Mouse (Mus musculus) small intestine, adult 2 months (tissue): ENCODE data around the gene Mrpl12. TPM values are rescaled to one million over a fixed set of nuclear protein-coding genes. Genes with fewer than 3 reads are reported as not detected.

Experiments used
- H3K27ac ChIP-seq: fragments of 200-500 bp; 2 replicates; pipeline ENCODE4 v1.5.1; 2012; ENCODE audit warnings: low read depth, low read length, control low read depth, inconsistent platforms; ENCODE audit not compliant: insufficient read depth
- H3K27me3 ChIP-seq: fragments of 200-500 bp; 2 replicates; pipeline ENCODE4 v1.6.1; 2012; ENCODE audit warnings: mild to moderate bottlenecking, moderate library complexity, low read length, inconsistent platforms; ENCODE audit not compliant: control insufficient read depth, insufficient read depth
- H3K36me3 ChIP-seq: fragments of 200-500 bp; 2 replicates; pipeline ENCODE4 v1.6.1; 2012; ENCODE audit warnings: mild to moderate bottlenecking, low read length, control low read depth, inconsistent platforms; ENCODE audit not compliant: control insufficient read depth, insufficient read depth
- H3K4me1 ChIP-seq: fragments of 200-500 bp; 2 replicates; pipeline ENCODE4 v1.6.1; 2012; ENCODE audit warnings: low read length, inconsistent platforms, mixed read lengths; ENCODE audit not compliant: control insufficient read depth, insufficient read depth, insufficient read length
- H3K4me3 ChIP-seq: fragments of 200-500 bp; 2 replicates; pipeline ENCODE4 v1.5.1; 2012; ENCODE audit warnings: low read depth, mild to moderate bottlenecking, control low read depth, inconsistent platforms, low read length, moderate library complexity
- CTCF ChIP-seq: fragments of 200-500 bp; IDR thresholded peaks from 2 replicates; pipeline ENCODE4 v1.5.1; 2012; ENCODE audit warnings: low read depth, mild to moderate bottlenecking, control low read depth, inconsistent platforms, low read length, moderate library complexity, mixed read lengths; ENCODE audit not compliant: insufficient replicate concordance, insufficient read length; ENCODE audit errors: extremely low read depth
- POLR2A ChIP-seq: fragments of 200-500 bp; IDR thresholded peaks from 2 replicates; pipeline ENCODE4 v1.6.1; 2012; ENCODE audit warnings: low read depth, mild to moderate bottlenecking, control low read depth, inconsistent platforms, low read length, moderate library complexity
- WGBS: fragments of 180-500 bp; shearing (Covaris S2); methylation state at CpG from one replicate; pipeline ENCODE4 v1.1.7; 2018; 5-methylcytosine and 5-hydroxymethylcytosine counted together
- polyA plus RNA-seq: library from polyadenylated mRNA; depleted of rRNA; stranded (reverse); fragments of >200 nt; gene quantifications from 2 replicates; pipeline ENCODE4 v1.2.3, GENCODE M21; 2012

Gene Mrpl12
- polyA plus RNA-seq, 1 experiment = 155 TPM

- Histone ChIP-seq H3K27me3 (no peaks in the 10 kb centered on the region), H3K36me3 (no peaks in the 10 kb centered on the region), H3K4me1 (peaks cover 15% of the 10 kb centered on the region; the same call in 1 of the 2 replicates), H3K27ac (no peak overlapping the region), H3K4me3 (no peak overlapping the region)
- WGBS = 91% methylated on average over 4 of the region's 4 CpGs
- TF ChIP-seq CTCF (no peak), POLR2A (no peak)
These were observed 32.7 kb downstream of the Mrpl12 start for GRCm38 (mm10) chr11:120517147-120517546.

DNA sequence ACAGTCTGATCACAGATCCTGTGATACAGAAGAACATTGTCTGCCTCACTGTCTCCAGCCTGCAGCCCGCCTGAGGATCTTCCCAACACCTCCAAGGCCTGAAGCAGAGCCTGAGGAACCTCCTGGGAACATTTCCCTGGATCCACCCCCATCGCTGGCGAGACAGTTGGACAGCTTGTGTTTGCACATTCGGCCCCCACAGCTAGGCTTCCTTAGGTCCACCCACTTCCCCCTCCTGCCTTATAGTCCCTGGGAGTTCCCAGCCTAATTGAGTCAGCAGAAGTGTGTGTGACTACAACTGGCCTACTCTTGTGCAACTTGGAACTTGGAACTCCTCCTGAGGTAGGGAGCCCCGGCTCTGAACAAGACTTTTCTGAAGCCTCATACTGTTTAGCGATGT, 33.6 kb downstream of the Mrpl12 start:
- no peak for TF ChIP-seq POLR2A
- TF ChIP-seq CTCF = no peak
- H3K4me1 ChIP-seq = peaks cover 15% of the 10 kb centered on the region; the same call in 1 of the 2 replicates
- H3K36me3 ChIP-seq = no peaks in the 10 kb centered on the region
- no peaks in the 10 kb centered on the region for H3K27me3 ChIP-seq
- 24% methylated on average over 6 of the region's 6 CpGs for WGBS
- no peak overlapping the region for H3K4me3 ChIP-seq
- H3K27ac ChIP-seq = peak overlapping the region; percentile 98

DNA sequence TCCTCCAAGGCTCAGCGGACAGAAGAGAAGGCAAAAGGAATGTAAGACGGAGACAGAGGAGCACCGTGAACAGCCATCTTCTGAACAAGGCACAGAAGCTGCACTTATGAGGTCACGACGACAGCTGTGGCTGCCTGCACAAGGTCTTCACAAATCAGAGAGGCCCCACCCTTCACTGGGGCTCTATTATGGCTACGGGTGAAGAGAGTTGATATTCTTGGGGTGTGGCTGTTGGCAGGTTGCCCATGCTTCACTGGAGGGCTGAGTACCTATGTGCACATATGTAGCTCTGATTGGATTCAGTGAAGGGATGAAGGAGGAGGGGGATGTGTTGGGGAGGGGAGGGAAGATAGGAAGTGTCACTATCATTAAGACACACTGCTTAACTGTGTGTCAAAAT, 34.1 kb downstream of the Mrpl12 start:
- peak overlapping the region; percentile 4; the same call in 1 of the 2 replicates for H3K4me3 ChIP-seq
- no peaks in the 10 kb centered on the region for H3K27me3 ChIP-seq
- WGBS = 22% methylated on average over 6 of the region's 6 CpGs
- H3K27ac ChIP-seq = peak overlapping the region; percentile 98
- H3K36me3 ChIP-seq = no peaks in the 10 kb centered on the region
- TF ChIP-seq CTCF = no peak
- no peak for TF ChIP-seq POLR2A
- H3K4me1 ChIP-seq = peaks cover 15% of the 10 kb centered on the region; the same call in 1 of the 2 replicates

DNA sequence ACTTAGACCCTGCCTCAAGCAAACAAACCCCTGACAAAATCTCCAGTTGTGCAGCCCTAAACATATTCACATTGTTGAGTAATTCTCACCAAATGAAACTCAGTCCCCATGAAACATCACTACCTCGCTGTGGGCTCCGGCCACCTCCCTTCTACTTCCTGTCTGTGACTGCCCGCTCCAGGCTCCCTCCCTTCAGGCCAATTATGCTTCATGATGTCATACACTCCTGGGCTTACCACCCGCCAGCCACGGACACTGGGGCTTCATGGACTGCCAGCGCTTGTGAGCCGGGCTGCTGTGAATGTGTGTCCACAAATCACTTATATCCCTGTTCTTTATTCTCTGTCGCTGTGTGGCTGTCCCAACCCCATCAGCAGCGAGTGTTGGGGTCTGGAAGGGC, 35.3 kb downstream of the Mrpl12 start:
- peaks cover 15% of the 10 kb centered on the region; the same call in 1 of the 2 replicates for H3K4me1 ChIP-seq
- H3K27ac ChIP-seq = no peak overlapping the region
- TF ChIP-seq POLR2A = no peak
- TF ChIP-seq CTCF = no peak
- H3K4me3 ChIP-seq = no peak overlapping the region
- H3K36me3 ChIP-seq = no peaks in the 10 kb centered on the region
- H3K27me3 ChIP-seq = no peaks in the 10 kb centered on the region
- WGBS = 69% methylated on average over 9 of the region's 9 CpGs

GRCm38 (mm10) chr11:120520498-120520897, 36.1 kb downstream of the Mrpl12 start:
- Histone ChIP-seq H3K4me3 (no peak overlapping the region), H3K27ac (no peak overlapping the region), H3K36me3 (no peaks in the 10 kb centered on the region), H3K4me1 (peaks cover 13% of the 10 kb centered on the region; the same call in 1 of the 2 replicates), H3K27me3 (no peaks in the 10 kb centered on the region)
- WGBS = 88% methylated on average over 9 of the region's 9 CpGs
- TF ChIP-seq CTCF (no peak), POLR2A (no peak)

DNA sequence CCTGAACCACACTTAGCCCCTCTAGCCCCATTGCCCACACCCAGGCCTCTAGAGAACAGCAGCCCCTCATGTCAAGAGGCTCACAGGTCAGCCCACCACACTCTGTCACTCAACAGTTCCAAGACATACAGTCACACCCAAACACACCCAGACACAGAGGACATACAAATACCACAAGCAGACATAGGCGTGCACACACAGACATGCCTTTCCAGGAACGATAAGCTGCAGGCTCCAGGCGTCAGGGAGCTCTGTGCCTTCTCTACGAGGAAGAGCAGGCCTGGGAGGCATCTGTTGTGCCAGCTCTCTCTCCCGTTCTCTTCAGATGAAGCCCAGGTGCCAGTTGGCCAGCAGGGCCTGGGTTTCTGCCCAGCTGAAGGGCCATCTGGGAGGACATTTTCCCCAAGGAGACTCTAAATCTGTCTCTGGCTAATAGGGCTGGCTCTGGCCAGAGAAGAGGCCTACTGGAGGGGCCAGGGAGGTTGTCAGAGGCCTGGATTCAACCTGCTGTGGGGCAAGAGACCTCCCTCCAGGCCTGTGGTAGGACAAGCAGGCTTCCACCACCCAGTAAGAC, 36.6 kb downstream of the Mrpl12 start:
- no peak for TF ChIP-seq POLR2A
- no peak for TF ChIP-seq CTCF
- no peak overlapping the region for H3K4me3 ChIP-seq
- 45% methylated on average over 5 of the region's 5 CpGs for WGBS
- H3K27ac ChIP-seq = no peak overlapping the region
- H3K36me3 ChIP-seq = no peaks in the 10 kb centered on the region
- H3K4me1 ChIP-seq = peaks cover 9% of the 10 kb centered on the region; the same call in 1 of the 2 replicates
- H3K27me3 ChIP-seq = no peaks in the 10 kb centered on the region

DNA sequence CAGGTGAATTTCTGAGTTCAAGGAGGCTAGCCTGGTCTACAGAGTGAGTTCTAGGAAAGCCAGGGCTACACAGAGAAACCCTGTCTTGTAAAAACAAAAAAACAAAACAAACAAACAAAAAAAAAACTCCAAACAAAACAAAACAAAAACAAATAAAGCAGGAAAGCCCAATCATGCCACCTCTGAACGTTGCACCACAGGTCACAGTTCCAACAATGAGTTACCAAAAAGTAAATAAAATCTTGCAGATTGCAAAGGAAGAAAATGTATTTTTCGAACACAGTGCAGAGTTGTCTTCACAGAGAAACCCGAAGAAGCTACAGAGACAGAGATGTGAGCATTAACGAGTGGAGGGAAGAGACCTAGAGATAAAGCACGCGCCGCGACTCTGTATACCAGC, 38.2 kb downstream of the Mrpl12 start:
- Histone ChIP-seq H3K36me3 (no peaks in the 10 kb centered on the region), H3K27ac (no peak overlapping the region), H3K4me1 (peaks cover 8% of the 10 kb centered on the region; the same call in 1 of the 2 replicates), H3K4me3 (no peak overlapping the region), H3K27me3 (no peaks in the 10 kb centered on the region)
- no peak for TF ChIP-seq POLR2A
- TF ChIP-seq CTCF = no peak
- WGBS = 65% methylated on average over 8 of the region's 8 CpGs
